Mouse (Mus musculus): ENCODE measurements around the gene Tgif2.
"Not testable (repeated sequence)": the region's sequence is repeated elsewhere in the genome, so short reads cannot be mapped to it uniquely, and the experiment has no call there.

Gene Tgif2

GRCm38 (mm10) chr2:156844715-156845114 lies 4.9 kb downstream of the Tgif2 start:
- no peak for DNase-seq

- DNase-seq, result peak; percentile 18
Measured at GRCm38 (mm10) chr2:156847653-156848052, 7.8 kb downstream of the Tgif2 start.

- DNase-seq, result peak; percentile 27
Measured at GRCm38 (mm10) chr2:156848526-156849182, 8.8 kb downstream of the Tgif2 start.

- peak; percentile 19 for DNase-seq
Measured at GRCm38 (mm10) chr2:156850505-156850904, 10.7 kb downstream of the Tgif2 start.

GRCm38 (mm10) chr2:156853584-156853983 lies 13.8 kb downstream of the Tgif2 start:
- DNase-seq, result not testable (repeated sequence)

- peak; percentile 70 for DNase-seq
Measured at GRCm38 (mm10) chr2:156853999-156854771, 14.4 kb downstream of the Tgif2 start.

- no peak for DNase-seq
Measured at GRCm38 (mm10) chr2:156856311-156856710, 16.5 kb downstream of the Tgif2 start.

GRCm38 (mm10) chr2:156857385-156857791 lies 17.6 kb downstream of the Tgif2 start:
- no peak for DNase-seq

- no peak for DNase-seq
Measured at GRCm38 (mm10) chr2:156857835-156858234, 18.0 kb downstream of the Tgif2 start, which contains the start of gene 4930518I15Rik. 4930518I15Rik (minus strand) TSS chr2:156857946.

- peak; percentile 58 for DNase-seq
Measured at GRCm38 (mm10) chr2:156858671-156859070, 18.9 kb downstream of the Tgif2 start.

- DNase-seq, result peak; percentile 62
Measured at GRCm38 (mm10) chr2:156862041-156862717, 22.4 kb downstream of the Tgif2 start.

GRCm38 (mm10) chr2:156862772-156863486 lies 23.1 kb downstream of the Tgif2 start, which contains the start of gene Rab5if:
Rab5if (plus strand) TSS chr2:156863128.
- peak; percentile 99 for DNase-seq

GRCm38 (mm10) chr2:156863487-156864160 lies 23.8 kb downstream of the Tgif2 start:
- peak; percentile 86 for DNase-seq

- DNase-seq, result no peak
Measured at GRCm38 (mm10) chr2:156864481-156864880, 24.7 kb downstream of the Tgif2 start.

GRCm38 (mm10) chr2:156868994-156869393 lies 29.2 kb downstream of the Tgif2 start:
- peak; percentile 43 for DNase-seq

GRCm38 (mm10) chr2:156869554-156869953 lies 29.7 kb downstream of the Tgif2 start:
- no peak for DNase-seq

- DNase-seq, result peak; percentile 64
Measured at GRCm38 (mm10) chr2:156870519-156870918, 30.7 kb downstream of the Tgif2 start.

- DNase-seq, result peak; percentile 68
Measured at GRCm38 (mm10) chr2:156873629-156874028, 33.8 kb downstream of the Tgif2 start.

- DNase-seq, result no peak
Measured at GRCm38 (mm10) chr2:156874047-156874759, 34.4 kb downstream of the Tgif2 start.

GRCm38 (mm10) chr2:156874760-156875510 lies 35.1 kb downstream of the Tgif2 start:
- DNase-seq, result no peak

- peak; percentile 67 for DNase-seq
Measured at GRCm38 (mm10) chr2:156877726-156878125, 37.9 kb downstream of the Tgif2 start.

Measured in lung, postnatal 10 days (tissue).